Mouse (Mus musculus): ENCODE measurements around the gene Arhgap10.

The Arhgap10 gene

DNA sequence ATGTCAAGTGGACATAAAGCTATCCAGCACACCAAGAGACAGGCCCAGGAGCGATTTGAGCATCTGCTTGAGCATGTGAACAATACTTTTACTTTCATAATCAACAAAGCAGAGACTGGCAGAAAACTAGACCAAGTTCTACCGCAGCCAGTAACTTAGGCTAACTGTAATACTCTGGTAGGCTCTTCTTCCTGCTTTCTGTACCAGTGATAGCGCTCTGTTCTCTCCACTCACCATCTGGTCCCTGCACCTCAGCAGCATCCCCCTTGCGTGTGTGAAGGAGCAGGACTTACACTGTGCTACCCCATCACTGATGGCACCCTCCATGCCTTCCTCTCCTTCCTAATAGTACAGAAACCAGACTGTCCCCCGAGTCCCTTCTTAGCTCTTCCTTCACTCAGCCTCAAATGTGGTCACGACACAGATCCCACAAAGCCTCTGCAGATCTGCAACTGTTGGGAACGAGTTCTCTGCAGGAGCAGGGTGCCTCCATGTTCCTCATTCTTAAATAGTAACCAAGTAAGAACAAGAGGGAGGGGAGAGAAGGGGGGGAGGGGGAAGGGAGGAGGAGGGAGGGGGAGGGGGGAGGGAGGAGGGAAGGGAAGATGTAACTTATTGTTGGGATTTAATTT is 235.0 kb downstream of the Arhgap10 start:
- no peak for DNase-seq (ENCODE audit: low spot score)

GRCm38 (mm10) chr8:77279977-77280376 is 237.8 kb downstream of the Arhgap10 start:
- no peak for DNase-seq (ENCODE audit: low spot score)

DNA sequence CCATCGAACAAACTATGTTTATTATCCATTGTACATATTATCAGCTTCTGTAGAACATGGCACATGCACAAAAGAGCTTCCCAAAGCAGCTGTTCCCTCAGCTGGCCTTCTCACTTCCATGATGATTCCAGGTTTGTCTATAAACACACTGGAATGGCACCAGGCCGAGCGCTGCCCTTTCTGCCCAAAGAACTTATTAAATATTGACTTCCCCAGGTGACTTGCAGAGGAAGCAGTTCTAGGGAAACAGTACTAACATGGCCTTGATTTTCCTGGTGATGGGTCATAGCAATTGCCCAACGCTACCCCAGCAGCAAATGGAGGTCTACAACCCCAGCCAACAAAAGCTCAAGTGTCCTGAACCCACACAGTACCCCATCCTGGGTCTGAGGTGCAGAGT is 239.5 kb downstream of the Arhgap10 start:
- DNase-seq (ENCODE audit: low spot score) = no peak

GRCm38 (mm10) chr8:77276827-77277226 is 240.9 kb downstream of the Arhgap10 start:
- no peak for DNase-seq (ENCODE audit: low spot score)

- no peak for DNase-seq (ENCODE audit: low spot score)
Measured at GRCm38 (mm10) chr8:77275571-77275970, 242.2 kb downstream of the Arhgap10 start.

DNA sequence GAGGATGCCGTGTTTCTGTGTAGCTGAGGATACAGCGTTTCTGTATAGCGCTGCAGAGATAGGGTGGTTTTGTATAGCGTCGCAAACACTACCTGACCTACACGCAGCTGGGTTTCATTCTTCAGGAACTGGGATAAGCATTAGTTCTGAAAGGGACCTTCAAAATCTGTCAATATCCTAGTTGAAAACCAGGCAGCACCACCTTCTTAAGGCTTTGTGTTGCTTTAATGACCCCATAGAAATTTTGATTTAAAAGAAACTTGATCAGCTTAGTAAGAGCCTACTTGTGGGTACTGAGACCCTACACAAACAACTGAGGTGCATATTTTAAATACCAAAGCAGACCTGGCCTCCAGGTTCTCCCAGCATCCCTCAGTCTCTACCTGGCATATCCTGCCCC is 245.6 kb downstream of the Arhgap10 start:
- no peak for DNase-seq (ENCODE audit: low spot score)

- DNase-seq (ENCODE audit: low spot score) = no peak
Measured at GRCm38 (mm10) chr8:77267941-77268405, 249.8 kb downstream of the Arhgap10 start.

DNA sequence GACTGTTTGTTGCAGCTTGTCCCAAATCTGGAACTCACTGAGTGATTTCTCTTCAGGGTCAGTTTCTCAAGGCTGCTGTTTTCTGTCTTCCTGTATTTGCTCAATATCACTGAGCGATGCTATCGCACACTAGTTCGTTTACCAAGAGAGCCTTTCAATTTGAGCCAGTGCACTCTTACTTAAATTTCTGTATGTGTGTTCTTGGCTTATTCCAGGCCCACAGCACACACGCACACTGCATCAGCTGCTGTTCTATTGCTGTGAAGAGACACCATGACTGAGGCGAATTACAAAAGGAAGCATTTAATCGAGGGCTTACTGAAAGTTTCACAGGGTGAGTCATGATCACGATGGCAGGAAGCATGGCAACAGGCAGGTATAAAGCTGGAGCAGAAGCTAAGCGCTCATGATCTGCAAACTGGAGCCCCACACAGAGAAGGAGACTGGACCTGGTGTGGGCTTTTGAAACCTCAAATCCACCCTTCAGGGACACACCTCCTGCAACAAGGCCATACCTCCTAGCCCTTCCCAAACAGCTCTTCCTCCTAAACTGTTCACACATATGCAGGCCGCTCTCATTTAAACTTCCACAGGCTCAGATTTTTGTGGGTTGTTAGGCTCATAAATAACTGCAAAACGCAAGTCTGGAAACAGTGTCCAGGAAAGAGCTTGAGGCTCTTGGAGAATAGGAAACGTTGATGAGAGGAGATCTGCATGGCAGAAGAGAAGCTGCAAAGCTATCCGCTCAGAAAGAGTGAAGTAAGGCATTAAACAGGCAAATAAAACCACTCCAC is 255.3 kb downstream of the Arhgap10 start:
- no peak for DNase-seq (ENCODE audit: low spot score)

DNA sequence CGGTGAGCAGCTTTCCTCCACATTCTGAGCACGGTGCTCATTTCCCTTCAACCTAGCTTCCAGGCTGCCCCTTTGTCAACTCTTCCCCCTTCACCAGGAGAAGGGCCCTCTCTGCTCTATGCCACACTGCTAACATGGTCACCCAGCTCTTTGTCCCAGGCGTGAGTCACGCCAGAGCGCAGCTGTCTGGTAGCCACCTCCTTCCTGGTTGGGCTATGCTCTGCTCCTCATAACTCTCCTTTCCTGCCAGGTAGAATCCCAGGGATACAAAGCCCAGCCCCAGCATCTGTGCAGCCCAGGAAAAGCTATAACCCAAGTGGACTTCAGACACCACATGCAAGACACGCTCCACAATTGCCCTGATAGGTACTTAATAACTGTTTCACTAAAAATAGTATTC is 256.5 kb downstream of the Arhgap10 start:
- no peak for DNase-seq (ENCODE audit: low spot score)

GRCm38 (mm10) chr8:77257085-77257451 is 260.7 kb downstream of the Arhgap10 start:
- no peak for DNase-seq (ENCODE audit: low spot score)

DNA sequence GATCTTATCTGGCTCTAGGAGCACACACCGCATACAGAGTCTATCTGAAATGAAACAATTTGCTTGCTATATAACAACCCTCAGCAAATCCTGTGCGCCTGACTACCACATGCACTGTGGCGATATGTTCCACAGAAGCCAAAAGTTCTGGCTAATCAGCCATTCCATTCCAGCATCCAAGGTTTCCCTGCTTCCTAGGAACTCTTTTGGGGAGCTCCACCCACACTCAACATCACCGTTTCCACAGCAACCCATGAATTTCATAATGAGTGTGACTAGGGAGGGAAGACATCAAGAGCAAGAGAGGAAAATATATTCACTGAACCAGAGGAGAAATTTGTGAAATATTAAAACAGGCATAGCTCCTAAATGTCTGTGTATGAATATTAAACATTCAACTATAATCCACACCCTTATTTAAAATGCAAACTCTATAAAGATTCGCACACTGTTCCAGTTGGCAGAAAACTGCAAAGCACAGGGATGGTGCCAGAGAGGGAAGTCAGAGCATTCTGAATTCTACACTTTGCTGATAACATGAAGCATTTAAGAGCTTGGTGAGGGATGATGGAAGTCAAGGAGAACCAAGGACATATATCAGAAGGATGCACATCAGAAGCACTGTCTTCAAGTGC is 261.2 kb downstream of the Arhgap10 start:
- DNase-seq (ENCODE audit: low spot score) = no peak

- no peak for DNase-seq (ENCODE audit: low spot score)
Measured at GRCm38 (mm10) chr8:77254466-77254865, 263.3 kb downstream of the Arhgap10 start.

DNA sequence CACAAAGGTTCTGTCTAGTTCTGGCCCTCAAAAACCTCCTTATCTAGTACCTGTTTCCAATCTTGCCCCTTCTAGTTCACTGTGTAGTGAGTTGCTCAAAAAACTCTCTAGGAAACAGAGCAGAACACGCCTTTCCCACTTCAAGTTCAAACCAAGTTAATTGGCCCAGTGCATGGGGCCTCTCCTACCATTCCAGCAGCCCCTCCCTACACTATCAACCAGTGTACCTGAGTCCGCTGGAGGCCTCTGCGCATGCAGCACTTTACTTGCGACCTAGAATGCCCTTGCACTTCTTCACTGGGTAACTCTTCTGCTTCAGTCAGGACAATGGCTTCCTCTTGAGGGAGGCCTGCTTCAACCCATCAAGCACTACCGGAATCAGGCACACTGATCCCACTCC is 266.6 kb downstream of the Arhgap10 start:
- no peak for DNase-seq (ENCODE audit: low spot score)

- no peak for DNase-seq (ENCODE audit: low spot score)
Measured at GRCm38 (mm10) chr8:77250094-77250493, 267.7 kb downstream of the Arhgap10 start.

DNA sequence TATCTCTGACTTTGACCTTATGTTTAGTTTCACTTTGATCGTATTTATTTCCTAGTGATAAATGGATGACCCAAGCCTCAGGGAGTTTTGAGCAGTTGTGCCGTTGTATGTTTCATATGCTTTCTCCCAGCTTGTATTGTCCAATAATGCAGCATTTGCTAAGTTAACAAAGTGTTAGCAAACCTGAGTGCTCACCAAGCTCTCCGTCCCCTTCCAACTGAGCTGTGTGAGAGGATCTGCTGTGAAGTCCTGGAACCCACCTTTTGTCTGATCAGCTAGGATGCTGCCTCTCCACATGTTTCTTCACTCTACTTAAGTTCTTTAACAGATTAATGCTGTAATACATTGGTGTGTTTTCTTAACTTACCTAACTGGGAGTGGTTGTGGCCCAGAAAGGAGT is 276.4 kb downstream of the Arhgap10 start:
- no peak for DNase-seq (ENCODE audit: low spot score)

- DNase-seq (ENCODE audit: low spot score) = no peak
Measured at GRCm38 (mm10) chr8:77239462-77239861, 278.3 kb downstream of the Arhgap10 start.

DNA sequence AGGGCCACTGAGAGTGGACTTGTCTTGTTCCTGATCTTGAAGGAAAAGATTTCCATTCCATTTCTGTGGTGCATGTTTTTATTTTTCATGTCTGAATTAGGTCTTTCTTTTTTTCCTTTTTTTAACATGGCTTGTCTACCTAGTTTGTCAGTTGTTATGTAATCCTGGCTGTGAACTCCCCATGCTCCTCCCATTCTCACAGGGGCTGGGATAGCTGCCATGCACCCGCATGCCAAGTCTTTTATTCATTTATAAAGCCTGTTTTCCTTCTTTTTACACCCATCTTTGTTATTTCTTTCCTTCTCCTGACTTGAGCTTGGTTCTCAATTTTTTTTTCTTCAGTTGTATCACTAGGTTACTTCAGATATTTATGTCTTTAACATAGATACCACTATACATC is 281.1 kb downstream of the Arhgap10 start:
- no peak for DNase-seq (ENCODE audit: low spot score)

DNA sequence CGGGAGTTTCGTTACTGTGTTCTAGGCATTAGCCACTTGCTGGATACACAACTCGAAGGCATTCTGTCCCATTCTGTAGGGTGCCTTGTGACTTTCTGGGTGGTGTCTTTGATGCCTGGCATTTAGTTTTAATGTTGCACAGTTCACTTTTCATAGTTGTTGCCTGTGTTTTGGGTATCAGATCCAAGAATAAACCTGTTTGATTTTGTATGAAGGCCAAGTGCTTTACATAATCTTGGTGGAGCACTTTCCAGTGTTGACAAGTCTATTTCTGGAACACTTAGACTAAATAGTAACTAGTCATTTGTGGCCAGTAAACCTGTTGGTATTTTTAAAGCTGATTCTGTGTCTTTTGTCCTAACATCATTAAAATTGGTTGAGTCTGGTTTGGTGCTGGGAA is 285.3 kb downstream of the Arhgap10 start:
- DNase-seq (ENCODE audit: low spot score) = no peak

- DNase-seq (ENCODE audit: low spot score) = no peak
Measured at GRCm38 (mm10) chr8:77231834-77232233, 285.9 kb downstream of the Arhgap10 start.

DNA sequence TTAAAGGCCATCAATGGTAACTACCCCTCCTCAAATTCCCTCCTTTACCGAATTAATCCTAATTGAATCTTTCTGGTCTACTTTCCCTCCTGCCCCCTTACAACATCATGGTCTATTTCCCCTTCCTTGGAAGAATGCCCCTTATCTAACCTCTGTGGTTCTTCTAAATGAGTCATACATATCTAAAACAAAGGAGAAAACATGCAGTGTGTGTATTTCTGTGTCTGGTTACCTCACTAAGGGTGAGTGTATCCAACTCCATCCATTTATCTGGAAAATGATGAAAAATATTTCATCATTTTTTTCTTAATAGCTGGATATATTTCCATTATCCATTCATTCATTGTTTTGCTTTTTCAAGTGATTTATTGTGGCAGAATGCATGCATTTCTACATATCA is 286.5 kb downstream of the Arhgap10 start:
- DNase-seq (ENCODE audit: low spot score) = no peak

DNA sequence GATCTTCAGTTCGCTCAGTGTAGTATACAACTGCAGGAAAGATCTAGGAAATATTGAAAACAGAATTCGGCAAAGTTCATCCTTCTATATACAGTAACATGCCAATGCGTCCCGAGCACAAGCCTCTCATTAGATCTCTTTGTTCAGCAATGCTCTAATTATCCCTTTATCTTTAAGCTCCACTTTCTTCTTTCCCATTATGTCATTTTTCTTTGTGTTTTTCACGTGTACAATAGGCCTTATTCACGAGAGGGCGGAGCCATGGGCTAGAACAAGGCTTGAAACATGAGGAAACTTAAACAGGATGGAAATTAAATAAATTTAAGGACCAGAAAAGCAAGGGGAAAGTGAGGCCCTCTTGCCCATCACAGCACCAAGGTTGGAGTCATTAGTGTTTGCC is 289.1 kb downstream of the Arhgap10 start:
- DNase-seq (ENCODE audit: low spot score) = no peak

DNA sequence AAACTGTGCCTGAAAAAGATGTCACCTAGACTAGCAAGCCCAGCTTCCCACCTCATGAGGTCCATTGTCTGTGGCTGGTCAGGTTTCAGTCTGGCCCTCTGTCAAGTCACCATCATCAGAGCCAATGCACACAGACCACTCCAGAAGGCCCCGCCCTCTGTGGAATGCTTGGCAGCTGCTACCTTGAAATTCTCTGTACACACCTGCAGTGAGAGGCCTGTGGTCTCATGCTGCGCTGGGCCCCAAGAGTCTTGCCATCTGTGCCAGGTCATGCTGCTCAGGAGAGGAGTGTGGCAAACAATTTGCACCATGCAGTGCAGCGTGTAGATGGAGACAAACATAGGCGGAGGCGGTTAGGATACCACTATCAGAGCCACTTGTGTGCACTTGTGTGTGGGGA is 290.0 kb downstream of the Arhgap10 start:
- no peak for DNase-seq (ENCODE audit: low spot score)

GRCm38 (mm10) chr8:77223123-77223522 is 294.6 kb downstream of the Arhgap10 start:
- no peak for DNase-seq (ENCODE audit: low spot score)

All from yolk sac, embryonic 10.5 days (tissue).